Mouse (Mus musculus) embryonic fibroblast, embryonic 13.5 days (primary cell): ENCODE results near the gene Rbms3.

ENCODE experiments used
- CTCF ChIP-seq: IDR thresholded peaks from 2 replicates; pipeline ENCODE4 v1.5.1; 2011; ENCODE audit warnings: mild to moderate bottlenecking, control low read depth, low read length, moderate library complexity, borderline replicate concordance; ENCODE audit not compliant: insufficient read depth
- POLR2A ChIP-seq: IDR thresholded peaks from 2 replicates; pipeline ENCODE4 v1.6.1; 2011; ENCODE audit warnings: low read depth, mild to moderate bottlenecking, control low read depth, low read length, moderate library complexity

DNA sequence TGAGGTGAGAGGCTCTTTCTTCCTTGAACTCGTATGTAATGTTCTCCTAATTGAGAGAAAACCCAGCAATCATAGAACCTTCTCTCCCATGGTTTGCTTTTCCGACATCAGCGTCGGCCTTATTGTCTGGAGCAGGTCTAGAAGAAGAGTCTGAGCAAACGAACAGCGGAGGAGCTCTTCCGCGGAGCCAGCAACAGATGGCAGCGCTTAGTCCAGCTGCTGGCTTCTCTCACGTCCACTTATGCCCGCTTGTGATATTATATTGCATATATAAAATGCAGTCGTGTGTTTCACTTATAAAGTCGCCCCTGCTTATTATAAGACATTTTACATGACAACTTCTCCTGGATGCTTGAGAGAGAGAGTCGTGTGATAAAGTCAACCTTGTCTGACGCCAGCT, 685.8 kb downstream of the Rbms3 start:
- no peak for TF ChIP-seq POLR2A
- TF ChIP-seq CTCF: no peak
